Mouse (Mus musculus): Measurements from ENCODE around the gene Cic.

The Cic gene

DNA sequence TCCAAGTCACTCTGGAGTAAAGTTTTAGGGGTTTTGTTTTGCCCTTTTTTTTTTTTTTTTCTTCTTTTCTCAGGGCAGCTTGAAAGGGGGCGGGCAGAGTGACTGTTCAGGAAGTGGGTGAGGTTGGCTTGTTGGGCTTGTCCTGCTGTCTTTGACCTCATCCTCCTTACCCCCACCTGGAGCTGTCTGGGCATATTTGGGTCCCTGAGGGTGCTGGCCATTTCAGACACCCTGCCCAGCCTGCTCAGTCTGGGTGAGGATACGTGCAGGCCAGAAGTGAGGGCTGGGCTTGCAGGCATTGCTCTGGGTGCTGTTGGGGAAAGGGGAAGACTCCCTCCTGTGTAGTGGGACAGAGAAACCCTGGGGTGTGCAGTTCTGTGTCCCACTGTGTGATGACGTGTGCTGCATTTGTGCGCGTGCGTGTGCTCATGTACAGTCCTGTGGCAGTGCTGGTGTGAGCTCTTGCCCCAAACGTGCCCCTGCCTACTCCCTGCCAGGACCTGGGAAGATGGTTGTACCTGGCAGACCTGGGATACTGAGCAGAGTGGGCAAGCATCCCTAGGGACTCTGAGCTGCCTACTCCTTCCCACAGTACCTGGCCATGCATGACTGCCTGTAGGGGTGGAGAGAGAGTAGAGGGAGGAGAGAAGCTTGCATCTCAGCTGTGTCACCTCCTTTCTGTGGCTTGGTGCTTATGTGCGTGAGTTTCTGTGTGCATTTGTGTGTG, 2.2 kb downstream of the Cic start:
- DNase-seq (ENCODE audit: low spot score): peak; percentile 19

DNA sequence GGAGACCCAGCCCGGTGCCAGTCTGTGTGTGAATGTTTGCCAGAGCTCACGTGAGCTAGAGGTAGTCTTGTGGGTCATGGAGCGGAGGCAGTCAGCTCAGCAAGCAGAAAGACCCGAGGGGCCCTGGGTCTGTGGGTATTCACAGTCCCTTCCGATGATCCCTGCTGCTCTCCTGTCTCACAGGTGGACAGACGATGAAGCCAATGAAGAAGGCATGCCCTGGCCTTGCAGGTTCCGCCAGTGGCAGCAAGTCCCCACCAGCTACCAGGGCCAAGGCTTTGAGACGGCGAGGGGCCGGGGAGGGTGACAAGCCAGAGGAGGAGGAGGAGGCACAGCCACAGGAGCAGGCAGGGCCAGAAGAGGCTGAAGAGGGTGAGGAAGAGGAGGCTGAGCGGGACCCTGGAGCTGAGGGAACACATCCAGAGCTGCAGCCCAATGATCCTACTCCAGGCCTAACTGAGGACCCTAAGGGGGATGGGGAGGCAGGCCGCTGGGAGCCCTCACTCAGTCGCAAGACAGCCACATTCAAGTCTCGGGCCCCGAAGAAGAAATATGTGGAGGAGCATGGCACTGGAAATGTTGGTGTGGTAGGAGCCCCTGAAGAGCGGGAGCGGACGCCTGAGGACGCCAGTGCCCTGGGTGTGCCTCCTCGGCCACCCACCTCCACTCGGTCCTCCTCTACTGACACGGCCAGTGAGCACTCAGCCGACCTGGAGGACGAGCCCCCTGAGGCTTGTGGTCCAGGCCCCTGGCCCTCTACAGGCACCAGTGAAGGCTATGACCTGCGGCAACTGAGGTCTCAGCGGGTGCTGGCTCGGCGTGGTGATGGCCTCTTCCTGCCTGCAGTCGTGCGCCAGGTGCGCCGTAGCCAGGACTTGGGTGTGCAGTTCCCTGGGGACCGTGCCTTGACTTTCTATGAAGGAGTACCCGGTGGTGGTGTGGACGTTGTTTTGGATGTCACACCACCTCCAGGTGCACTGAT, 3.4 kb downstream of the Cic start:
- DNase-seq (ENCODE audit: low spot score): no peak

GRCm38 (mm10) chr7:25271651-25272444, 4.3 kb downstream of the Cic start:
- no peak for DNase-seq (ENCODE audit: low spot score)

- no peak for DNase-seq (ENCODE audit: low spot score)
These were observed 5.1 kb downstream of the Cic start for GRCm38 (mm10) chr7:25272445-25273258.

- DNase-seq (ENCODE audit: low spot score): no peak
These were observed 6.0 kb downstream of the Cic start for GRCm38 (mm10) chr7:25273259-25274241.

- no peak for DNase-seq (ENCODE audit: low spot score)
These were observed 7.1 kb downstream of the Cic start for GRCm38 (mm10) chr7:25274571-25274970.

DNA sequence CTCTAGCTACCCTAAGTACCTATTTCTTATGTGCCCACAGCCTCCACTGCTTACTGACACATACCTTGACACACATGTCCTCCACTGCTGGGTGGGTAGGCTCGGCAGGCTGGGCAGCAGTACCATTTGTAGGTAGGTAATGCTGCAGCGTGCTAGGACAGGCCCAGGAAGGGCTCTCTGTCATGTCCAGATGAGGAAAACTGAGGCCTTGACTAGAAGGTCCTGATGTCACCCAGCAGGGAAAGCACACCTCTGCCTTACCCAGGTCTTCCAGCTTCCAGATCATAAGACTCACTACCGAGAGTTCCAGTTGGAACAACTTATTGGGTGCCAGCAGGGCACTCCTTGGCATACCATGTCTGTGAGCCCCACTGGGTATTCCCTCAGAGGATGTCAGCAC, 7.5 kb downstream of the Cic start:
- peak; percentile 10 for DNase-seq (ENCODE audit: low spot score)

DNA sequence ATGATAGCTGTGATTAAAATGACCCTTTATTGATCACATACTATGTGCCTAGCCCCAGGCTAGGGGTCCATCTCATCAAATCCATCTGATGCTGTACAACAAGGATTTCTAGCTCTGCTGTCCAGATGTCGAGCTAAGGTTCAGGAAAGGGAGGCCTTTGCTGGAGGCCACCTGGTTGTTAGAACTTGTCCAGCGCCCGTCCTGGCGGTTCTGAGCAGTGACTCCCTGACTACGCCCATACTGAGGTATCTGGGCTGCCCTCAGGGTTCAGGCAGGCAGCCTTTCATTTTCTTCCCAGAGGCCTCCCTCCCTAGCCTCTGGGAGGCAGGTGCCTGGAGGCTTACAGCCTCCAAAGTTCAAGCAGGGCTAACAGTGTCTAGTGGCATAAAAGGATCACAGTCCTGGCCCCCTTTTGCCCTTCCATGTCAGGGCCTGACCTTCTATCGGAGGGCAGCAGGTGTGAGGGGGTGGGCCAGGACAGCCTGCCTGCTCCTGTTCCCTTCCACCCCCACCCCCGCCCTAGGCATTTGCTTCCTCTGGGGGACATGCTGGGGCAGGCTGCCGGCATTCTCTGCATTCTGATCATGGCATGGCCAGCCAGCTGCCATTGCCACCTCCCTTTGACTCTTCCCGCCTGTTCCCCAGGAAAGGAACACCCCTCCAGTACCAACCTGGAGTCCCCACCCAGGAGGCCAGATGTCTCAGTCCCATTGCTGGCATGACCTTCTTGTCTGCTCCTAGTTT, 8.2 kb downstream of the Cic start:
- peak; percentile 43 for DNase-seq (ENCODE audit: low spot score)

- DNase-seq (ENCODE audit: low spot score): no peak
These were observed 9.9 kb downstream of the Cic start for GRCm38 (mm10) chr7:25277405-25277804.

GRCm38 (mm10) chr7:25277998-25278340, 10.5 kb downstream of the Cic start:
- no peak for DNase-seq (ENCODE audit: low spot score)

DNA sequence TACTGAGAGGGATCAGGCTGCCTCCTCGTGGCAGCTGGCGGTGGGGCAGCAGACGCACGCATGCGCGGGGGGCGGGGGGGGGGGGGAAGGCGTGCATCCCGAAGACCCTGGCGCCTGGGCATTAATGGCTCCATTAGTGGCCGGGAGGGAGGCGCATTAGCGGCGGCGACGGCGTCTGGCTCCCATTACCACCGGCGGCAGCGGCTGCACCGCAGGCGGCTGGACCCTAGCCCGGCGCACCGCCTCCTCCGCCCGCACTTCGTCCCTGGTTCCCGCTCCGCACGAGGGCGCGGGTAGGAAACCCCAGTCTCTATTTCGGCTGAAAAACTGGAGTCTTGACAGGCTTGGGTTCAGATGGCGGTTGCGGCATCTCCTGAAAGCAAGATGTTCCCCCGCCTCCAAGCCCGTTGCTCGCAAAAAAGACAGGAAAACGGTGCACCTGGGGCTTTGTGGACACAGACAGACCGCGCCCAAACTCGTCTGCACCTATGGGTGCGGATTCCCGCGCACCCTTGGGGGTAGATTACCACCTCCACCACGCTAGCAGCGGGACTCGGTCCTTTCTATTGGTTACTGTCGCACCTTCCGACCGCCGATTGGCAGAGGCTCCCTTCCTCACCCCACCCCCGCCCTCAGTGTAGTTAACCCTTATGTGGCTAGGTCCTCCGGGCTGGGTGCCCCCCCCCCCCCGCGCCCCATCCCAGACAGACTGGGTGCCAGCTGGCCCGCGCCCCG, 11.0 kb downstream of the Cic start:
- peak; percentile 67 for DNase-seq (ENCODE audit: low spot score)

- peak; percentile 78 for DNase-seq (ENCODE audit: low spot score)
These were observed 11.8 kb downstream of the Cic start for GRCm38 (mm10) chr7:25279076-25279860.

- no peak for DNase-seq (ENCODE audit: low spot score)
These were observed 12.6 kb downstream of the Cic start for GRCm38 (mm10) chr7:25279861-25280791.

DNA sequence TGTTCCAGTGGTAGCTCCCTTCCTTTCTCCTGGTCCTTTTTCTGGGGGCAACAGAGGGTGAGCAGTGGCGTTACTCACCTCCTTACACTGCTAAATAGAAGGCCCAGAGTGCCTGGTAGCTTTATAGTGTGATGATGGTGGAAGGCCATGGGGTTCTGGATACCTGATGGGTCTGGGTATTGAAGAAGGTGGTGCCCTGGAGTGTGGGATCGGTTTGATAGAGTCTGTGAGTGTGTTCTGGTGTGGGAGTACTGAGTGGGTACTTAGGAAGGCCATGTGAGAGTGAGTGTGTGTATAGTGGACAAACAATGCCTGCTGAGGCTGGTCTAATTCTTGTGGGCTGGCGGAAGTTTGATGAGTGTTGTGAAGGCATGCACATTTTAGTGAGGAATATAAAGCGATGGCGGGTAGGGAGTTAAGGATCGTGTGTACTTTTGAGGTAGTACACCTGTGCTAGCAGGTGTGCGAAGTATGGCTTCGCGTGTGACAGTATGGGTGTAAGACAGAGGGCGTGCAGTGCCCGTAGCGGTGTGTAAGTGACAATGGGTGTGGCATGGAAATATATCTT, 13.7 kb downstream of the Cic start:
- no peak for DNase-seq (ENCODE audit: low spot score)

DNA sequence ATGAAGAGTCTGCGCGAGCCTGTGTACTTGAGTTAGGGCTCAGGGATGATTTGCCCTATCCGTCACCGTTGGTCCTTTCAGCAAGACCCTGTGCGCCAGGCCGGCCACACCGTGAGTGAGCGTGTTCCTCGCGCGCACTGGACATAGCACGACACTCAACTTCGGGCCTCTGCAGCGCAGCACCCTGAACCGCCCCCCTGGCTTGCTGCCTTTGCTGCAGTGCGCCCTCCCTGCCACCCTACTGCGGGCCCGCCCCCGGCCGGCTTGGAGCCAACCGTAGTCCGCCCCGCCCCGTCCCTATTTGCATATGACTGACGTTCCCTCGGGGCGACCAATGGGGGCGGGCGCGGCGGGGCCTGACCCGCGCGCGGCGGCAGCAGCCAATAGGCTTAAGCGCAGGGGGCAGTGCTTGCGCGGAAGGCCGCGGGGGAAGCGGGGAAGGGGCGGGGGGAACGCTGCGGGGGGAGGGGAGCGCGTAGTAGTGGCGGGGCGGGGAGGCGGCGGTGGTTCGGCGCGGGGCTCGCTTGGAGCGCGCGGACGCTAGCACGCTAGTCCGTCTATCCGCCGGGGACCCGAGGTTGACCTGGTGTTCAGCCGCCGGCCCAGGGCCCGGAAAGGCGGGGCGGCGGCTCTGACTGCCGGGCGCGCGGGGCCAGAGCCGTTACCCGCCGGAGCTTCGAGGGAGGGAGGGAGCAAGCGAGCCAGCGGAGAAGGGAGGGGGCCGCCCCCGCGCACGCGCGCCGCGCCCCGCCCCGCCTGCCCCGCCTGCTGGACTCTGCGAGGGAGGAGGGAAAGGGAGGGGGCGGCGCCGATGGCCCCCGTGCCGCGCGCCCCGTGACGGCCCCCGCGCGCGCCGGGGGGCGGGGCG, 14.5 kb downstream of the Cic start:
- DNase-seq (ENCODE audit: low spot score): peak; percentile 94
